Mouse (Mus musculus) pancreas, adult 10 weeks (tissue): ENCODE results near the gene Gm21858. TPM values are rescaled to one million over a fixed set of nuclear protein-coding genes. Genes with fewer than 3 reads are reported as not detected.

ENCODE experiments used
- polyA plus RNA-seq: library from polyadenylated mRNA; stranded (reverse); fragments of 350-450 nt; fragmentation: Illumina TruSeq; extraction: RNeasy Lipid Tissue Mini Kit (QIAGEN cat#74804); gene quantifications from one replicate; pipeline ENCODE4 v1.2.3, GENCODE M21; 2015; ENCODE audit warnings: low read depth, low replicate concordance; ENCODE audit not compliant: insufficient read depth

Gm21858 gene
- polyA plus RNA-seq: not detected

GRCm38 (mm10) chrY:55731456-55731855 lies at the start of gene Gm21858:
Gene Gm21858, plus strand, starts transcription at chrY:55731756.

